Mouse (Mus musculus) heart, postnatal 0 days (tissue): ENCODE data around the gene Psmb5.

ENCODE experiments used
- CTCF ChIP-seq: IDR thresholded peaks from 2 replicates; pipeline ENCODE4 v1.5.1; 2016; ENCODE audit warnings: antibody characterized with exemption, control low read depth, low read depth
- EP300 ChIP-seq: IDR thresholded peaks from 2 replicates; pipeline ENCODE4 v1.6.1; 2016; ENCODE audit warnings: antibody characterized with exemption, low read depth

DNA sequence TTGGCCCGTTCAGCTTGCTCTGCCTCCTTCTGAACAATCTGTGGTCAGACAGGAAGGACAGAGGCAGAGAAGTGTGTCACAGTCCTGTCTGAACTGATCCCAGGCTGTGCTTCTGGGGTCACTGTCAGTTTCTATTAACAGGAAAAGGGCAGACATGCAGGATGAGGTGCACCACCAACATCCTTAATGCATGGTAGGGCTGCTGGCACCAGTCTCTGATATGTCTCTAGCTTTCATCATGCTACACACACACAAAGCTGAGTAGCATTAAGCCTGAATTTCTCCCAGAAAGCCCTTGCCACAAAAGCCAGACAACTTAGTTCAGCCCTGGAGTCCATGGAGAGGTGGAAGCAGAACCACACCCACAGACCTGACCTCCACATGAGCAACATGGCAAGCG lies 25.2 kb upstream of the Psmb5 start:
- TF ChIP-seq CTCF (no peak), EP300 (no peak)
